Mouse (Mus musculus) brown adipose tissue, adult 24 weeks (tissue): Measurements from ENCODE around the gene Smad6. TPM values are rescaled to one million over a fixed set of nuclear protein-coding genes. Genes with fewer than 3 reads are reported as not detected.

Experiments used
- H3K27ac ChIP-seq: fragments of 200-500 bp; replicated peaks from 2 replicates; pipeline ENCODE4 v1.5.1; 2012; ENCODE audit warnings: low read depth, mild to moderate bottlenecking, low read length
- H3K4me1 ChIP-seq: fragments of 200-500 bp; 2 replicates; pipeline ENCODE4 v1.6.1; 2012; ENCODE audit warnings: low read length, mixed read lengths; ENCODE audit not compliant: control insufficient read depth, insufficient read depth, insufficient read length
- H3K4me3 ChIP-seq: fragments of 200-500 bp; 2 replicates; pipeline ENCODE4 v1.5.1; 2012; ENCODE audit warnings: low read depth, mild to moderate bottlenecking, low read length, moderate library complexity; ENCODE audit not compliant: insufficient read depth
- polyA plus RNA-seq: library from polyadenylated mRNA; stranded (reverse); fragments of >200 nt; gene quantifications from 2 replicates; pipeline ENCODE4 v1.2.4, GENCODE M21; 2012; ENCODE audit not compliant: missing spikeins, insufficient read depth, insufficient read length

Gene Smad6
- polyA plus RNA-seq, 1 experiment = 14.8 TPM

DNA sequence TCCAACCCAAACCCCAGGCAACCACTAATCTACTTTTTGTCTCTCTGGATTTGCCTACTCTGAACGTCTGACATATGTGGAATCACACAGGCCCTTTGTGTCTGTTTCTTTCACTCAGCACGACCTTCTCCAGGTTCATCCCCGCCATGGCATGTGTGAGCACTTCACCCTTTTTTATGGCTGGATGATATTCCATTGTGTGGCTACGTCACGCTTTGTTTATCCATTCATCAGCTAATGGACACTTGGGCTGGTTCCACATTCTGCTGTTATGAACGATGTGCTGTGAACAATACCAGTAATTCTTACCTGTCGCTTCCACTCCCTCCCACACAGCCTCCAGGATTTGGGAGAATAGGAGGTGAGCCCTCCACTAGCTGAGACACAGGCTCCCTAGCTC is 5.8 kb downstream of the Smad6 start:
- Histone ChIP-seq H3K4me3 (no peak overlapping the region), H3K4me1 (peaks cover 15% of the 10 kb centered on the region), H3K27ac (no peak overlapping the region)

DNA sequence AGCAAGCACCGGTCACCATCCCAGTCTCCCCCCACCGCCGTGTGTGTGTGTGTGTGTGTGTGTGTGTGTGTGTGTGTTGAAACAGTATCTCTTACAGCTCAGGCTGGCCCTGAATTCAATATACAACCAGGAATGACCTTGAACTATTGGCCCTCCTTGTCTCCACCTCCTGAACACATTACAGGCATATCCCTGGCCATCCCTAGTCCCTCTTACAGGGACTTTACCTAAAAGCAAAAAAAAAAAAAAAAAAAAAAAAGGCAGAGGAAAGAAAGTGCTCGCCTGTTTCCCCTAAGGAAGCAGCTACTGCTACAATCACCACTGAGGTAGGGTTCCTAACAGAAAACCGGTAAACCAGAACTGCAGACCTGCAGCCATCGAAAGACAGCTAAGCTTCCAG is 7.1 kb downstream of the Smad6 start:
- peaks cover 15% of the 10 kb centered on the region for H3K4me1 ChIP-seq
- no peak overlapping the region for H3K4me3 ChIP-seq

DNA sequence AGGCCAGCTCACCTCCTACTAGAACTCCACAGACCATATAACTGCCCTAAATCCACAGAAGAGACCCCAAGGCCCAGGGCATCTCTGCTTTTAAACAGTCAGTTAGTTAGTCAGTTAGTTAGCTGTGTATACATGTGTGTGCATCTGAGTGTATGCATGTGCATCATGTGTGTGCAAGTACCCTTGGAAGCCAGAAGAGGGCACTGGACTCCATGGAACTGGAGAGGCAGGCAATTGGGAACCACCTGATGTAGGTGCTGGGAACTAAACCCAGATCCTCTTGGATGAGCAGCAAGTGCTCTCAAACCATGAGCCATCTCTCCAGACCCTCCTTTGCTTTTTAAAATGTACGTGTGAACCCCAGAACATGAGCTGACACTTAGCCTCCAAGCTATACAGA is 10.5 kb downstream of the Smad6 start:
- H3K4me1 ChIP-seq = peaks cover 4% of the 10 kb centered on the region; the same call in 1 of the 2 replicates
- no peak overlapping the region for H3K27ac ChIP-seq
- no peak overlapping the region for H3K4me3 ChIP-seq

More for the DNA sequence above, 7.1 kb downstream of the Smad6 start:
- H3K27ac ChIP-seq = no peak overlapping the region

DNA sequence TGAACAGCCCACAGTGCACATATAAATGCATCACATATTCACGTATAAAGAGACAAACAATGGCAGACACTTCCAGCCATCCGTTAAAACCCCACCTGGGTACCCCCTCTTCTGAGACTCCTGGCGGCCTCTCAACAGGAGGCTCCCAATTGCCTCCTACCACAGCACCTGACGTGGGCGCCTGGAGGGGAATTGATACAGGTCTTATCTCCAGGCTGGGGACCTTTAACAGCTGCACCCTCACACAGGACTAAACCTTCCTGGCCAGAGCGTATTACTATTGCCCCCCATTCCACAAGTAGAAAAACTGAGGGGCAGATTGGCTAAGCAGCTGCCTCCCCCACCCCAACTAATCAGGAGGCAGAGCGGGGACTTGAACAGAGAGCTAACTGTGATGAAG is 18.9 kb downstream of the Smad6 start:
- no peak overlapping the region for H3K27ac ChIP-seq
- peaks cover 31% of the 10 kb centered on the region for H3K4me1 ChIP-seq
- H3K4me3 ChIP-seq = no peak overlapping the region

DNA sequence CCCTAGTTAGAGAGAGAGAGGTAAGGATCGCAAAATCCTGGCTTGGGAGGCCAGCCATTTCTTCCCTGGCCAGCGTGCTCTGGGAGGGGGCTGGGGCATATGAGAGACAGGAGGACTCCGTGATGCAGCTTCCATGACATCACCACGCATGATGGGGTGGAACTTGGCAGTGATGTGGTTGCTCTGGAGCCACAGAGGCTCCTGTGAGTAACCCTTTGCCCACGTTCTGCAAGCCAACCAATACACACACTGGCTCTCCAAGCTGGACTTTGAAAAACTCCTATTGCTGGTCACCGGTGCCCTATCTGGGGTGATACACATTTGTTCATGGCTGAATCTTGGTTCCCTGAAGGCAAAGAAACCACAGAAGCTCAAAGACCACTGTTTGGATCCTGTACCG is 20.8 kb downstream of the Smad6 start:
- peaks cover 28% of the 10 kb centered on the region for H3K4me1 ChIP-seq
- no peak overlapping the region for H3K27ac ChIP-seq

GRCm38 (mm10) chr9:64000085-64000484 is 21.8 kb downstream of the Smad6 start:
- no peak overlapping the region for H3K4me3 ChIP-seq
- peaks cover 23% of the 10 kb centered on the region for H3K4me1 ChIP-seq
- no peak overlapping the region for H3K27ac ChIP-seq

More for the DNA sequence above, 20.8 kb downstream of the Smad6 start:
- H3K4me3 ChIP-seq = no peak overlapping the region

DNA sequence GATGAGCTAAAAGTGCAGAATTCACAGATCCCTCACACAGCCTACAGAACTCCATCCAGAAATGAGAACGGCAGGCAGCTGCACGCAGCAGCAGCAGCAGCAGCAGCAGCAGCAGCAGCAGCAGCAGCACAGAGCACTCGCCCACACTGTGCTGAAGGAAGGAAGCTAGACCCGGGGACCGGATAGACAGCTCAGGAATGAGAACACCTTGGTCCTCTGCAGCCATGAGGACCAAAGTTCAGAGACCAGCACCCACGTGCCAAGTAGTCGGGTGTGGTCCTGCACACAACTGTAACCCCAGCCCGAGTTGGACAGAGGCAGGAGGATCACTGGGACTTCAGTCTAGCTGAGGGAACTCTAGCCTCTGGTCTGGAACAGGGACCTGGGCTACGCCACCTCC is 22.7 kb downstream of the Smad6 start:
- H3K4me1 ChIP-seq = peaks cover 23% of the 10 kb centered on the region
- no peak overlapping the region for H3K4me3 ChIP-seq
- H3K27ac ChIP-seq = peak overlapping the region; percentile 7

DNA sequence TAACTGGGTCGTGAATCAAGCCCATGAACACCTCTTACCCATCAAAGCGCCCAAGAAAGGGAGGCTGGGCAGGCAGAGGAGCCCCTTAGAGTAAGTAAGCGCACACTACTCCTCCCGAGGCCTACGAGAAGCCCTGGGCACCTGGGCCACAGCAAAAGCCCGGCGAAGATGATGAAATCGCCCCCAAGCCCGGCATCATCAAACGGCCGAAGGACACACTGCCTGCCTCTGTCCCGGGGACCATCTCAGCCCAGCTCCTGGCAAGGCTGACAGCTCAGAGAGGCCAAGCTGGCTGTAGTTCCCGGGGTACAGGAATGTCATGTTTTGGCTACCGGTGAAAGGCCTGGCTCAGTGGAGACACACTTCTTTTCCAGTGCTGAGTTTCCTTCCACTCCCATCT is 23.8 kb downstream of the Smad6 start:
- no peak overlapping the region for H3K4me3 ChIP-seq
- H3K27ac ChIP-seq = no peak overlapping the region; the same call in none of the 2 replicates
- H3K4me1 ChIP-seq = peaks cover 20% of the 10 kb centered on the region

DNA sequence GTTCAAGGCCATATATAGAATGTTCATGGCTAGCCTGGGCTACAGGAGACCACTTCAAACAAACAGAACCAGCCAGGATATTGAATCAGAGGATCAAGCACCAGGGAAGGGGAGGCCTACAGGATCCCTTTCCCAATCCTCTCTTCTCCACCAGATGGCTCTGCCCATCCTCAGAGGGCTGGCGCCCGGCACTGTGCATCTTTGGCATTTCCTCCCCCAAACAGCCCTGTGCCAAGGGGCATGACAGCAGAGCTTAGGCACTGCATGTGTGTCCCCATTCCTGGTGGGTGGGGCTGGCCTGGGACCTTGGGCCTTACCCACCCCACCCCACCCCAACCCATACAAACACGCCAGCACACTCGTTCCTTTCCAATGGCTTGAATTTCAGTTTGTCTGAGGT is 24.4 kb downstream of the Smad6 start:
- Histone ChIP-seq H3K4me1 (peaks cover 24% of the 10 kb centered on the region), H3K4me3 (no peak overlapping the region), H3K27ac (no peak overlapping the region)

DNA sequence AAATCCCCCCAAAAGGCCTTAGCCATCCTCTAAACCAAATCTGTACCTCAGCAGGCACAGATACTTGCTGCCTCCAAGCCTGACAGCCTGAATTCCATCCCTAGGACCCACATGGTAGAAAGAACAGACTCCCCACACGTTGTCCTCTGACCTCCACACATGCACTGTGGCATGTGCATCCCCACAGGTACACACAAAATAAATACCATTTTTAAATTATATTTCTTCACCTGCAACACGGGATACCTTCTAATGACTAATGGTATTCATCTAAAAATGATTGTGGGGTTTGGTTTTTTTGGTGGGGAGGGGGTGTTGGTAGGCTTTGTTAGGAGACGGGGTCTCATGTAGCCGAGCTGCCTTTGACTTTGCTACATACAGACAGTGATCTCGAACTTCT is 28.6 kb downstream of the Smad6 start:
- no peak overlapping the region; the same call in 1 of the 2 replicates for H3K27ac ChIP-seq
- H3K4me3 ChIP-seq = no peak overlapping the region
- peaks cover 45% of the 10 kb centered on the region for H3K4me1 ChIP-seq

DNA sequence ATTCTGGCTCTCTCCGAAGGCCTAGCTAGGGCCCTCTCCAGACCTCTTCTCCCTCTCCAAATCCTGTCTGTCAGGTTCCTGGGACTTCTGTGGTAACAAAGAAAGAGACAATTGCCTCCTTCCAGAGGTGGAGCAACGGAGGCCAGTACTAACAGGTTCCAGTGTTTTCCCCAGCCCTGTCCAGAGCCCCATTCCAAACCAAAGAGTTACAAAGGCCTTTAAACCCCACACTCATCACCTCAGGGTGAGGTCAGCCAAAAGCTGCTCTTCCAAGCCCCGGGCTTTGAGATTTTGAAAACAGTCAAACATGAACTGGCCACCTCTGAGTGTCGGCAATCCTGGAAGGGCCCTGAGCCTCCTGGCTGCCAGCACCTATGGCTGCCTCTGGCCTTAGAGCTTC is 29.1 kb downstream of the Smad6 start:
- Histone ChIP-seq H3K27ac (peak overlapping the region; percentile 21; the same call in 1 of the 2 replicates), H3K4me1 (peaks cover 44% of the 10 kb centered on the region), H3K4me3 (no peak overlapping the region)

GRCm38 (mm10) chr9:63991193-63991592 is 30.7 kb downstream of the Smad6 start:
- Histone ChIP-seq H3K4me3 (no peak overlapping the region), H3K27ac (peak overlapping the region; percentile 36), H3K4me1 (peaks cover 42% of the 10 kb centered on the region)

- Histone ChIP-seq H3K4me3 (no peak overlapping the region), H3K27ac (peak overlapping the region; percentile 11), H3K4me1 (peaks cover 50% of the 10 kb centered on the region)
Measured at GRCm38 (mm10) chr9:63989641-63990040, 32.2 kb downstream of the Smad6 start.

GRCm38 (mm10) chr9:63989214-63989613 is 32.6 kb downstream of the Smad6 start:
- Histone ChIP-seq H3K4me3 (no peak overlapping the region), H3K4me1 (peaks cover 54% of the 10 kb centered on the region), H3K27ac (peak overlapping the region; percentile 10; the same call in 1 of the 2 replicates)

DNA sequence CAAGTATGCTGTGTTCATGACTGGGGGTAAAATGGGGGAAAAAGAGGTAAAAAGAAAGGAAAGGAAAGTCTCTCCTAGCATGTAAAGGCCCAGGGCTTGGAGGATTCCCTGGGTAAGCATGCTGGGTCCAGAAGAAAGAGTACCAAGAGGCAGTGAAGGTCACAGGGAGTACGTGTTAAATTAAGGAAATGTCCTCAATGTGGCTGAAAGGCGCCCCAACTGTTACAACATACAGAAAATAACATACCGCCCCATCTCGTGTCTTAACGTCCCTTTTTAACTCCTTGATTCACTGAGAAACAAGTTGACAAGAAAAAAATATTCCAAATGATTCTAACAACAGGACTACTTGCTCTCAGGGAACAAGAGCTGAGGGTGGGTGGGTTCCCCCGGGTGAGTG is 36.7 kb downstream of the Smad6 start:
- peaks cover 56% of the 10 kb centered on the region for H3K4me1 ChIP-seq
- H3K27ac ChIP-seq = peak overlapping the region; percentile 43; the same call in 1 of the 2 replicates
- no peak overlapping the region for H3K4me3 ChIP-seq

- H3K4me3 ChIP-seq = no peak overlapping the region
- H3K27ac ChIP-seq = peak overlapping the region; percentile 17; the same call in 1 of the 2 replicates
- H3K4me1 ChIP-seq = peaks cover 53% of the 10 kb centered on the region
Measured at GRCm38 (mm10) chr9:63982937-63983632, 38.8 kb downstream of the Smad6 start.
